Mouse (Mus musculus) MEL (cell line): Measurements from ENCODE around the gene Atxn3.

Experiments
- CHD2 ChIP-seq: IDR thresholded peaks from 2 replicates; pipeline ENCODE4 v1.6.1; 2011; ENCODE audit warnings: low read length, improper control_type of control experiment
- CTCF ChIP-seq, 3 experiments: IDR thresholded peaks in 2 of 3; conservative IDR thresholded peaks in 1 of 3; 2 replicates each; pipeline ENCODE4 v1.5.1; 2011 to 2012; ENCODE audit warnings: low read length in 3 of 3, low read depth in 2 of 3, mild to moderate bottlenecking in 2 of 3, improper control_type of control experiment in 1 of 3, inconsistent platforms in 1 of 3, mixed read lengths in 1 of 3, moderate library complexity in 1 of 3; ENCODE audit not compliant: control insufficient read depth in 1 of 3, insufficient read depth in 1 of 3, poor library complexity in 1 of 3, severe bottlenecking in 1 of 3
- ETS1 ChIP-seq: IDR thresholded peaks from 2 replicates; pipeline ENCODE4 v1.6.1; 2012; ENCODE audit warnings: low read depth, mild to moderate bottlenecking, inconsistent platforms, low read length, improper control_type of control experiment, moderate library complexity
- GABPA ChIP-seq: IDR thresholded peaks from 2 replicates; pipeline ENCODE4 v1.6.1; 2012; ENCODE audit warnings: low read depth, mild to moderate bottlenecking, inconsistent platforms, low read length, improper control_type of control experiment, moderate library complexity
- JUND ChIP-seq: IDR thresholded peaks from 2 replicates; pipeline ENCODE4 v1.6.1; 2011; ENCODE audit warnings: low read depth, mild to moderate bottlenecking, improper control_type of control experiment, low read length
- MAZ ChIP-seq: IDR thresholded peaks from 2 replicates; pipeline ENCODE4 v1.6.1; 2012; ENCODE audit warnings: low read depth, mild to moderate bottlenecking, inconsistent platforms, low read length, improper control_type of control experiment
- MYB ChIP-seq: IDR thresholded peaks from 2 replicates; pipeline ENCODE4 v1.6.1; 2011; ENCODE audit warnings: mild to moderate bottlenecking, low read depth, low read length, improper control_type of control experiment
- POLR2A ChIP-seq, 2 experiments: IDR thresholded peaks; 2 replicates each; pipeline ENCODE4 v1.6.1; 2011 to 2012; ENCODE audit warnings: low read length in 2 of 2, mild to moderate bottlenecking in 2 of 2, control low read depth in 1 of 2, improper control_type of control experiment in 1 of 2, low read depth in 1 of 2, moderate library complexity in 1 of 2; ENCODE audit not compliant: control insufficient read depth in 1 of 2, insufficient read depth in 1 of 2, poor library complexity in 1 of 2
- TCF12 ChIP-seq: IDR thresholded peaks from 2 replicates; pipeline ENCODE4 v1.6.1; 2014; ENCODE audit warnings: low read depth, mild to moderate bottlenecking, inconsistent platforms, low read length, improper control_type of control experiment, moderate library complexity
- ZNF384 ChIP-seq: IDR thresholded peaks from 2 replicates; pipeline ENCODE4 v1.6.1; 2012; ENCODE audit warnings: low read depth, mild to moderate bottlenecking, inconsistent platforms, low read length, improper control_type of control experiment

DNA sequence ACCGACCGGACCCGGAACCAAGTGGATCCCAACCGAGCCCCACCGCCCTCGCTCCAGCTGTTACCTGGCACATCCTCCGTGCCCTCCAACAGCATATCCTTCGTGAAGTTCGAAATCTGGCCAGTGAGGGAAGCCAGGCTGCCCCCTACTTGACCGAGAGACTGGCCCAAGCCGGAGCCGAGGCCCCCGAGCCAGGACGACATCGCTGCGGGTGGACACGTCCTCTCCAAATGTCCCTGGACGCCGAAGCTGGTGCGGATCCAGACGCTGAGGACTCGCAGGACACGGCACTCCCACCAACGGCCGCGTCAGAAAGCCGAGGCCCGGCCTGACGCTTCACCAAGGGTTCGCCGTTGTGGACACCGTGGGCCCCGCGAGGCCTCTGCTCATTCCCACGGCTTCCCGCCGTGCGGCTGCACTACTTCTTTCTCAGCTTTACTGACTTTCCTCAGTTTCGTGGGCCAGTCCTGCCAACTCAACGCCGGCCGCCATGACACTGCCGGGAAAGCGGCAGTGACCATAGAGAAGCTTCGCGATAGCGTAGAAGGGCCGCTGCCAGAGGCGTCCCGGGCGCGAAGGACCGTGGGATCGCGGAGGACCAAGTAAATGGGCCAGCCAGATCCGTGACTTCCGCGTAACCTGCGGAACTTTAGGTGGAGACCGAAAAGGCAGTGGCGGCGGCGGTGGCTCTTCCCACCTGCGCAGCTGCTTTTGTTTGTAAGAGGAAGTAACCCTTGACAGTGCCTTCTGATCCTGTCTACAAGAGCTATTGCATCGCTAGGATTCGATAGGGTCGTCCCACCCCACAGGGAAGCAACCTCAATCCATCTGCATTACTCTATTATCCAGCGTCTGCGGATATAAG, 45.2 kb downstream of the Atxn3 start, which contains the start of gene Trip11:
- peak; percentile 87 to 89 for TF ChIP-seq POLR2A (IDR thresholded peaks at IDR 0.05; ENCODE audit: control insufficient read depth in 1 of 2, insufficient read depth in 1 of 2, low read depth in 1 of 2, low read length in 2 of 2, poor library complexity in 1 of 2)
- no peak for TF ChIP-seq CTCF (IDR thresholded peaks at IDR 0.05 in 2 of 3, conservative IDR thresholded peaks at IDR 0.05 in 1 of 3; ENCODE audit: control insufficient read depth in 1 of 3, insufficient read depth in 1 of 3, low read depth in 2 of 3, low read length in 3 of 3, poor library complexity in 1 of 3, severe bottlenecking in 1 of 3)
- peak; percentile 84 for TF ChIP-seq TCF12
- no peak for TF ChIP-seq ZNF384
- TF ChIP-seq CHD2, result no peak
- no peak; the same call in 1 of the 2 replicates for TF ChIP-seq GABPA
- no peak for TF ChIP-seq JUND
- no peak; the same call in 1 of the 2 replicates for TF ChIP-seq MYB
- no peak for TF ChIP-seq MAZ
- 0 out of 2 replicates have a peak, but pooled peaks have one; percentile 36 for TF ChIP-seq ETS1
